Mouse (Mus musculus) testis, adult 2 months (tissue): ENCODE results near the gene Dlg2.

Source experiments
- CTCF ChIP-seq: fragments of 200-500 bp; IDR thresholded peaks from 2 replicates; pipeline ENCODE4 v1.5.1; 2012; ENCODE audit warnings: low read depth, mild to moderate bottlenecking, inconsistent platforms, low read length, moderate library complexity; ENCODE audit not compliant: control insufficient read depth, insufficient read depth, insufficient replicate concordance
- POLR2A ChIP-seq: fragments of 200-500 bp; IDR thresholded peaks from 2 replicates; pipeline ENCODE4 v1.6.1; 2012; ENCODE audit warnings: low read depth, mild to moderate bottlenecking, inconsistent platforms, low read length, moderate library complexity; ENCODE audit not compliant: control insufficient read depth

GRCm38 (mm10) chr7:91493234-91493633 lies 1016.8 kb downstream of the Dlg2 start:
- TF ChIP-seq CTCF (no peak), POLR2A (no peak)
